Mouse (Mus musculus): Measurements from ENCODE around the gene Rrp1b.

GRCm38 (mm10) chr17:32052237-32053080, 16.6 kb downstream of the Rrp1b start:
- TF ChIP-seq GATA1 (IDR thresholded peaks at IDR 0.05; ENCODE audit: low read length) (no peak), TAL1 (IDR thresholded peaks at IDR 0.05; ENCODE audit: low read length) (no peak)

Measured in erythroblast, embryonic 14.5 days (primary cell).